Mouse (Mus musculus): ENCODE results near the gene Gm8994. TPM values are rescaled to one million over a fixed set of nuclear protein-coding genes. Genes with fewer than 3 reads are reported as not detected.

Gm8994 gene
- polyA plus RNA-seq, 1 experiment, result not detected

DNA sequence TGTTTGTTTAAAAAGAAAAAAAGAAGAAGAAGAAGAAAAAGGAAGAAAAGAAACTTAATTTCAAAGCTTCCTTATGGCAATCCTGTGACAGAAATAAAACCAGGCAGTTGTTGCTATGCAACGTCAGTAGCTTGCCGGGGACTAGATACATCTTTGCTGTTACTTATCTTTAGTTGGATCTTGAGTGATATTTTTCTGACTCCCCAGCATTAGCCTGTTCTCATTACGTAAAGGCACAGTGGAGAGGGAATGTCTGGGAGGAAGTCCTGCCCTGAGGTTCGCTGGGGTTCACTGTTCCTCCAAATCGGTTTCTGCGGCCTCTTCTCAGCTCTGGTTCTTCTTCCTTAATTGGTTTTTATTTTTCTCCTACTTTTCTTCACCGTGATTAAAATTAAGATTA lies 16.5 kb downstream of the Gm8994 start:
- no peak overlapping the region for H3K27ac ChIP-seq (replicated peaks; ENCODE audit: low read depth, low read length)
- no peaks in the 10 kb centered on the region for H3K4me1 ChIP-seq (ENCODE audit: control insufficient read depth, insufficient read depth, insufficient read length, low read length)
- H3K4me3 ChIP-seq (ENCODE audit: insufficient read depth, low read depth, low read length), result no peak overlapping the region

DNA sequence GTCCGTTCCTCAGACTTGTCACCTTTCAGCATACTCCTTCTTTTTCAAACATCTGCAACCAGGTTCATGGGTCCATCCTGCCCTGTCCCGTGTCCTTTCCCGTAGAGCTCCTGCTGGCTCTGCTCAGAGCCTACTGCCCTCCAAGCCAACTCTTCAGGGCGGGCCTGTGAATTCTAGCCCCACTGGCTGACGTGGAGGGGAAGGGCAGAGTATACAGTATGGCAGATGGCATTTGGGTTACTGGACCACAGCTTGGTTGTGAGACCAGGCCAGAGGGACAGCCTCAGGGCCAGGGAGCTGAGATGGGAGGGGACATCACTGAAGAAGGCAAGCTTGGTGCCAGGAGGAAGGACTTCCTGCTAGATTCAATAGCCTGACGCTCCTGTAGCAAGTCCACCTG lies 17.7 kb downstream of the Gm8994 start:
- Histone ChIP-seq H3K4me3 (ENCODE audit: insufficient read depth, low read depth, low read length) (no peak overlapping the region), H3K4me1 (ENCODE audit: control insufficient read depth, insufficient read depth, insufficient read length, low read length) (no peaks in the 10 kb centered on the region), H3K27ac (replicated peaks; ENCODE audit: low read depth, low read length) (no peak overlapping the region)

DNA sequence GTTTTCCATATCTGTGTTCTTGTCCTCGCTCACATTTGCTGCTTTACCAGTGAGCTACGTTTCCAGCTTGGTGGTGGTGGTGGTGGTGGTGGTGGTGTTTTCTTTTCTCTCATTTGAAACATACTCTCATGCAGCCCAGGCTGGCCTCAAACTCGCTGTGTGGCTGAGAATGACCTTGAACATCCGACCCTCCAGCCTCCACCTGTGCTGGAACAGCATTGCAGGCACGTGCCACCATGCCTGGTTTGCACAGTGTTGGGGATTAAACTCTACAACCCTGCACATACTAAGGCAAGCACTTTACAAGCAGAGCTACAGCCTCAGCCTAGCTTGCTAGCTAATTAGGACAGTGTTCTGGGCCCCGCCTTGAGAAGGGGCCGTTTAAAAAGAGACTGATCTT lies 18.3 kb downstream of the Gm8994 start:
- no peaks in the 10 kb centered on the region for H3K4me1 ChIP-seq (ENCODE audit: control insufficient read depth, insufficient read depth, insufficient read length, low read length)
- H3K27ac ChIP-seq (replicated peaks; ENCODE audit: low read depth, low read length), result no peak overlapping the region
- no peak overlapping the region for H3K4me3 ChIP-seq (ENCODE audit: insufficient read depth, low read depth, low read length)

DNA sequence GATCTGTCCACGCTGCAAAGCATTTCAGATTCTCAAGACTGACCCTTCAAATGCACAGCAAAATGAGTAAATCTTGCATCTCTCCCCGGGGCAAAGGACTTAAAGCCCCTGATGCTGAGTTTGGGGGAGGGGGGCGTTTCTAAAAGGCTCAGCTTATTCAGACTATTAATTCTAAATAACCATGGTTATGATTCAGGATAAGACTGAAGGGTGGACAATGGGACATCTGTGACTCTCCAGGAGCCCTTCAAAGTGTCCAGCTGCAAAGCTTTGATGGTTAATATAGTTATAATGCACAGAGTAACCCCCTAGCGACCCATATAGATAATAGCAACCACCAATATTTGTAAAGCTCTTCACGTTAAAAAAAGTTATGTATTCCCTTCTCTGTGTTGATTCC lies 19.7 kb downstream of the Gm8994 start:
- Histone ChIP-seq H3K4me3 (ENCODE audit: insufficient read depth, low read depth, low read length) (no peak overlapping the region), H3K27ac (replicated peaks; ENCODE audit: low read depth, low read length) (no peak overlapping the region), H3K4me1 (ENCODE audit: control insufficient read depth, insufficient read depth, insufficient read length, low read length) (no peaks in the 10 kb centered on the region)

DNA sequence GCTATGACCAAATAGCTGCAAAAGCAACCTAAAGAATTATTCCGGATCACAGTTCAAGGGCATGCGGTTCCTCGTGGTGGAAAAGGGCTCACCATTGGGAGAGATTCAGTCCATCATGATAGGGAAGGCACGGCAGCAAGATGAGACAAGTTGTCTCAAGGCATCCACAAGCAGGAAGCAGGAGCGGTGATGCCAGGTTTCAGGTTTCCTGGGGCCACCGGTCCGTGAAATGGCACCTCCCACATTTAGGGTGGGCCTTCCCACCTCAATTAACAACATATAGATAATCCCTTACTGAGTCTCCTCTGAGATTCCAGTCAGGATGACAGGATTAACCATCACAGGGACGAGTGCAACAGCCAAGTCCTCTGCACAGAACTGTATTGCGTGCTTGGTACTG lies 20.3 kb downstream of the Gm8994 start:
- Histone ChIP-seq H3K4me3 (ENCODE audit: insufficient read depth, low read depth, low read length) (no peak overlapping the region), H3K27ac (replicated peaks; ENCODE audit: low read depth, low read length) (no peak overlapping the region), H3K4me1 (ENCODE audit: control insufficient read depth, insufficient read depth, insufficient read length, low read length) (no peaks in the 10 kb centered on the region)

DNA sequence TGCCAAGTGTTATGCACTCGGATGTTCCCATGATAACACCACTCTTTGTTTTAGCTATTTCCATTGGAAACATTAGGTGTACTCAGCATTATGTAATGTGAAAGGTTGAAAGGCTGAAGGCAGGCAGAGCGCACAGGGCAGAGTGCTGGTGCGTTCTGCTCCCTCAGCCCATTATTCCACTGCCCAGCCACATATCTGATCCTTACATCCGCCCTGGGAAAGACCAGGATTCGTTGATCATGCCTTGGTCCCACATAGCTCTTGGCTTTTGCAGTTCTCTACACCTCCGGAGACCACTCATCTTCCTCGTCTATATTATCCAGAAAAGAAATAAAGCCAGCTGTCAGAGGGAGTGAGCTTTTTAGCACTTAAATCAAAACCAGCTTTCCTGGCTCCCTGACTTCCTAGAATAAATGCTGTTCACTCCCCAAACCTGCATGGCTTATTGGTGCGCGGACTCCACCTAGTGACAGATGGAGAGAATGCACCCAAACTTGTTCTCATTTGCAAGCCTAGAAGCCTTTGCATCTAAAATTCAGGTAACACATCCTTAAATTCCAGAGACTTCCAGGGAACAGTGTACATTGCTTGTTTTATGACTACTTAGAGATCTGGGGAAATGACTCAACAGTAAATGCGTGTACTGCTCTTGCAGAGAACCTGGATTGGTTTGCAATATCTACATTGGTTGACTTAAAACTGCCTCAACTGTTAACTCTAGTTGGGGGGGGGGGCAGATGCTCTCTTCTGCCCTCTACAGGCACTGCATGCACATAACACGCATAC lies 26.3 kb downstream of the Gm8994 start:
- no peaks in the 10 kb centered on the region for H3K4me1 ChIP-seq (ENCODE audit: control insufficient read depth, insufficient read depth, insufficient read length, low read length)
- no peak overlapping the region for H3K4me3 ChIP-seq (ENCODE audit: insufficient read depth, low read depth, low read length)
- no peak overlapping the region for H3K27ac ChIP-seq (replicated peaks; ENCODE audit: low read depth, low read length)

DNA sequence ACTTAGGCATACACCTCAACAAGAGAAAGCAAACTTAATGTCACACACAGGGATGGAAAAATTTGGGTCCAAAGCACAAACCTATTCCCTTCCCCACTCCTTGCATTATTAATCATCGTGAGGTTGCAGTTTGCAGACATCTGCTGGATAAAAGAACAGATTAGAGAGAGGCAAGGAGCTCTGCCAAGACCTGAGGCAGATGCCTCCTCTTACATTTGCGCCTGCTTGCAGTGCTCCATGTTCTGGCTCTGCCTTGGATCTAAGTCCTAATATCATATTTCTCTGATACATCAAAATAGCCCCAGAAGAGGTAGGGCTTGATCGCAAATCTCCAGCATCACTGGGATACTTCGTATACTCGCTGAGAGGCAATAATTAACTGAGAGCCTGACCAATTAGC lies 31.1 kb downstream of the Gm8994 start:
- no peaks in the 10 kb centered on the region for H3K4me1 ChIP-seq (ENCODE audit: control insufficient read depth, insufficient read depth, insufficient read length, low read length)
- H3K27ac ChIP-seq (replicated peaks; ENCODE audit: low read depth, low read length), result no peak overlapping the region
- H3K4me3 ChIP-seq (ENCODE audit: insufficient read depth, low read depth, low read length), result no peak overlapping the region

DNA sequence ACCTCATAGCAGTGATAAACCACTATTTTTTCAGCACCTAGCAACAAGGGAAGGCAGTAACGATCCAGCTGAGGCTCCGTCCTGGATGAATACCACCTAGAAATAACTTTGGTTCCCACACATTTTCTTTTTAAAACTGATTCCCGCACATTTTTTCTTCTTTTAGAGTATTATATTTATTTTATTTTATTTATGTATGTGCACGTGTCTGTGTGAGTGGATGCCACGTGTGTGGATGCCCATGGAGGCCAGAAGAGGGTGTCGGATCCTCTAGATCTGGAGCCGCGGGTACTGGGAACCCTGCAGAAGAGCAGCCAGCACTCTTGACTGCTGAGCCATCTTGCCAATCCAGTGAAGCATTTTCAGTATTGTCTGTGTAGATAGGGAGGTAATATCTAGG lies 36.0 kb downstream of the Gm8994 start:
- Histone ChIP-seq H3K27ac (replicated peaks; ENCODE audit: low read depth, low read length) (no peak overlapping the region), H3K4me3 (ENCODE audit: insufficient read depth, low read depth, low read length) (no peak overlapping the region), H3K4me1 (ENCODE audit: control insufficient read depth, insufficient read depth, insufficient read length, low read length) (no peaks in the 10 kb centered on the region)

DNA sequence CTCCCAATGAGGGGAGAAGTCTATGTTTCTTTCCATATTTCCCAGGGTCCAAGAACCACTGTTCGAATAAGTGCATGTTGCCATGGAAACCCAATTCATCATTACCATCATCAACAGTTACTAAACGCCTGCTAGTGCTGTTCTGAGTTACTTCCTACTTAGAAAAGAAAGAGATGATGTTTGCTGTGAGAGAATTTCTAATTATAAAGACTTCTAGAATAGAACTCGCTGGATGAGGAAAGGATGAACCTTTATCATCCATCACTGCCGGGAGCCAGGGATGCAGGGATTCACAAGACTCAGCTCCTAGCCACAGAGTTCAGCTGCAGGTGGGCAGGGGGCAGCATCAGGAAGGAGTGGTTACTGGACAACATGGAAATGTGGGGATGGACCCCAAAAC lies 36.7 kb downstream of the Gm8994 start:
- H3K4me1 ChIP-seq (ENCODE audit: control insufficient read depth, insufficient read depth, insufficient read length, low read length), result no peaks in the 10 kb centered on the region
- H3K4me3 ChIP-seq (ENCODE audit: insufficient read depth, low read depth, low read length), result no peak overlapping the region
- H3K27ac ChIP-seq (replicated peaks; ENCODE audit: low read depth, low read length), result no peak overlapping the region

DNA sequence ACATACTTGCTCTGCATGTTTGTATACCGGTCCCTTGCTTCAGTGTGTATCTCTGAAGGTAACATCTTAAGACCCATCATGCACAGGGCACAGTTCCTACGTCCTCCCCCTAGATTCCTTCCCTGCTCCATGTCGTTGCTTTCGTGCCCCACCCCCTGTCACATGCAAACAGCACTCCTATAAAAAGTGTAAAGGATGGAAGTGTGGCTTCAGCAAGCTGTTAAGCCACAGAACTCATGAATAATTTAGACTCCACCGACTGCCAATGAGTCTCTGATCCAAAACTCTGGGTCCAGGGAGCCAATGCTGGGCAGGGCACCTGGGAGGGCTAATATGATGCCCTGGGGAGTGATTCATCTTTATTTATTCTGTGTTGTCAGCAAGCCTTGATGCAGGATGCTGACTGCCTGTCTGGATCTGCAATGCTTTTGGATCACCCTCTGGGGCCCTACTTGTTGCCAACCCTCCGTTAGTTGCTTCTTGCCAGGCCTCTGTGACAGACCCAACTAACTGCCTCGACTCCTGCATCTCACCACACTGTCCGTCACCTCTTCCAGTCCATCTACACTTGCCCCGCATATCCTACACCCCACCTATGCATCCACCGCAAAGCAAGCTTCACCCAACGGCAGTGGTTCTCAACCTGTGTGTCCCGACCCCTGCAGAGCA lies 37.2 kb downstream of the Gm8994 start:
- Histone ChIP-seq H3K4me3 (ENCODE audit: insufficient read depth, low read depth, low read length) (no peak overlapping the region), H3K4me1 (ENCODE audit: control insufficient read depth, insufficient read depth, insufficient read length, low read length) (no peaks in the 10 kb centered on the region), H3K27ac (replicated peaks; ENCODE audit: low read depth, low read length) (no peak overlapping the region)

DNA sequence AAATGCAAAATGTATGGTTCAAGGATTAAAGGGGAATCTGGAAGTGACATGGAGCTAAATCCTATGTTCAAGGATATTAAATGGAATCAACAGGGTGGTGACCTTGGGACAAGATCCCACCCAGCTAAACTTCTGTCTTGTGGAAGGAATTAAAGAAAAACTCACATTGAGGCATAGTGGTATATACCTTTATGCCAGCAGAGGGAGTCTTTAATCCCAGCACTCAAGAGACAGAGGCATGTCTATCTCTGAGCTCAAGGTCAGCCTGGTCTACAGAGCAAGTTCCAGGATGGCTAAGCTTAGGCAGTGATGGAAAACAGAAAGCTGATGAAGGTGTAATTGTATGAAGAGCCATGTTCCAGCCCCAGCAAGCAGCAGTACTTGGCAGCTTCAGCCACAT lies 48.8 kb downstream of the Gm8994 start:
- no peak overlapping the region for H3K27ac ChIP-seq (replicated peaks; ENCODE audit: low read depth, low read length)
- H3K4me3 ChIP-seq (ENCODE audit: insufficient read depth, low read depth, low read length), result no peak overlapping the region
- no peaks in the 10 kb centered on the region for H3K4me1 ChIP-seq (ENCODE audit: control insufficient read depth, insufficient read depth, insufficient read length, low read length)

Other genes starting within 250 kb of the Gm8994 start
- 0.04 TPM in 1 of 2 replicates, not detected in the other for gene Grin2b, start 154.0 kb upstream of the Gm8994 start, polyA plus RNA-seq (2012; ENCODE audit: insufficient read depth, insufficient read length, missing spikeins)
- not detected in 2 replicates for gene E330021D16Rik, start 88.0 kb downstream of the Gm8994 start, polyA plus RNA-seq (2012; ENCODE audit: insufficient read depth, insufficient read length, missing spikeins)
- gene Atf7ip, start 178.6 kb downstream of the Gm8994 start, polyA plus RNA-seq (2012; ENCODE audit: insufficient read depth, insufficient read length, missing spikeins), result 13.8 and 15.4 TPM in 2 replicates

Measured in brown adipose tissue, adult 24 weeks (tissue).